ENCODE assay signal across 8 mouse cellular contexts in the genomic region with DNA sequence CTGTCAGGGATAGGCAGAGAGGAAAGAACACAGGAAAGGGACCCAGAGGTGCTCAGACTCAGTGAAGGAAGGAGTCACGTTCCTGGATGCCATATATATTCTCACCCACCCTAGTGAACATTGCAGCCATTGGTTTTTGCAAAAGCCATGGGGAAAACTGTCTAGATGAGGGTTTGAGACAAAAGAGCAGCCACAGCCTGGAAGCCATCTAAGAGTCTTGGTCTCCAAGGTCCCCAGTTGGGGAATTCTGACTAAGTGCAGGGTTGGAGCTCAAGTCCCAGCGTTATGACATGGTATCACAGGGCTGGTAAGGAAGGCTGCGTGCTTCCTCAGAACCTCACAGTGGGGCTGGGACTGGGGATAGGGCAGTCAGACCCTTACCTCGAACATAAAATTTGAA.
"Had no signal": no experiment of that assay in that cellular context is flagged by ENCODE, and none has a peak within 500 bp of the region (broad histone marks: within the 10 kb centered on the region; RNA-seq: fewer than 3 reads in every experiment).

No protein-coding gene starts in this region.

- DNase-seq: liver, postnatal 0 days; lung, adult 2 months; lung, postnatal 14 days; lung, postnatal 36 days; right cerebral cortex, postnatal 14 days; thymus, adult 18-20 months; thymus, postnatal 14 days; thymus, postnatal 36 days had no signal
